Mouse (Mus musculus): ENCODE measurements around the gene Smbd1.
A peak's percentile ranks its signal among the peaks of the same experiment; 100 is the strongest.

The Smbd1 gene

GRCm38 (mm10) chr16:32813362-32813761 lies 3.1 kb upstream of the Smbd1 start:
- DNase-seq (ENCODE audit: low spot score in 2 of 2) = no peak

GRCm38 (mm10) chr16:32812888-32813361 lies 2.6 kb upstream of the Smbd1 start:
- peak; percentile 57 to 78 for DNase-seq (ENCODE audit: low spot score in 2 of 2)

GRCm38 (mm10) chr16:32807408-32808185 lies 2.7 kb downstream of the Smbd1 start:
- DNase-seq (ENCODE audit: low spot score in 2 of 2) = no peak

GRCm38 (mm10) chr16:32805151-32805550 lies 5.1 kb downstream of the Smbd1 start:
- no peak for DNase-seq (ENCODE audit: low spot score in 2 of 2)

- no peak for DNase-seq (ENCODE audit: low spot score in 2 of 2)
These were observed 6.4 kb downstream of the Smbd1 start for GRCm38 (mm10) chr16:32803901-32804300.

GRCm38 (mm10) chr16:32803252-32803853 lies 6.9 kb downstream of the Smbd1 start:
- peak; percentile 17 to 32 for DNase-seq (ENCODE audit: low spot score in 2 of 2)

GRCm38 (mm10) chr16:32797426-32797689 lies 12.9 kb downstream of the Smbd1 start, which contains the start of gene Muc20:
Gene Muc20 (minus strand): TSS chr16:32797435.
- DNase-seq (ENCODE audit: low spot score in 2 of 2) = no peak

- DNase-seq (ENCODE audit: low spot score in 2 of 2) = no peak
These were observed 13.4 kb downstream of the Smbd1 start for GRCm38 (mm10) chr16:32796676-32797425.

- no peak for DNase-seq (ENCODE audit: low spot score in 2 of 2)
These were observed 15.1 kb downstream of the Smbd1 start for GRCm38 (mm10) chr16:32795177-32795576.

GRCm38 (mm10) chr16:32790056-32790455 lies 20.2 kb downstream of the Smbd1 start:
- DNase-seq (ENCODE audit: low spot score in 2 of 2) = no peak

- DNase-seq (ENCODE audit: low spot score in 2 of 2) = peak; percentile 11 to 43
These were observed 25.4 kb downstream of the Smbd1 start for GRCm38 (mm10) chr16:32784840-32785239.

GRCm38 (mm10) chr16:32783324-32784062 lies 26.8 kb downstream of the Smbd1 start:
- no peak for DNase-seq (ENCODE audit: low spot score in 2 of 2)

- no peak for DNase-seq (ENCODE audit: low spot score in 2 of 2)
These were observed 31.3 kb downstream of the Smbd1 start for GRCm38 (mm10) chr16:32778956-32779355.

GRCm38 (mm10) chr16:32776676-32777075 lies 33.6 kb downstream of the Smbd1 start:
- no peak for DNase-seq (ENCODE audit: low spot score in 2 of 2)

GRCm38 (mm10) chr16:32766904-32767303 lies 43.4 kb downstream of the Smbd1 start:
- no peak for DNase-seq (ENCODE audit: low spot score in 2 of 2)

- no peak for DNase-seq (ENCODE audit: low spot score in 2 of 2)
These were observed 45.3 kb downstream of the Smbd1 start for GRCm38 (mm10) chr16:32764961-32765360.

- no peak for DNase-seq (ENCODE audit: low spot score in 2 of 2)
These were observed 45.7 kb downstream of the Smbd1 start for GRCm38 (mm10) chr16:32764550-32764949.
